Mouse (Mus musculus) midbrain, embryonic 11.5 days (tissue): ENCODE results near the gene Robo2. TPM values are rescaled to one million over a fixed set of nuclear protein-coding genes. Genes with fewer than 3 reads are reported as not detected.

Experiments
- ATAC-seq: fragments of 200-750 bp; cut with Nextera tagmentation; 2 replicates; pipeline ENCODE4 v1.8.0; 2017; ENCODE audit warnings: moderate TSS enrichment, moderate library complexity; ENCODE audit not compliant: low FRiP score
- DNase-seq: peaks from one replicate; pipeline ENCODE4 v3.0.0; 2015; ENCODE audit warnings: low spot score; ENCODE audit errors: missing footprints
- H3K27ac ChIP-seq: fragments of 300-500 bp; sonication (generic); 2 replicates; pipeline ENCODE4 v1.5.1; 2014; ENCODE audit warnings: low read depth, low read length
- H3K27me3 ChIP-seq: fragments of 300-500 bp; sonication (generic); 2 replicates; pipeline ENCODE4 v1.6.1; 2014; ENCODE audit warnings: mild to moderate bottlenecking, low read length, moderate library complexity, mixed read lengths; ENCODE audit not compliant: control insufficient read depth, insufficient read depth
- H3K36me3 ChIP-seq: fragments of 300-500 bp; sonication (generic); 2 replicates; pipeline ENCODE4 v1.6.1; 2014; ENCODE audit warnings: mild to moderate bottlenecking, low read length, moderate library complexity, mixed read lengths; ENCODE audit not compliant: control insufficient read depth, insufficient read depth
- H3K4me1 ChIP-seq: fragments of 300-500 bp; sonication (generic); 2 replicates; pipeline ENCODE4 v1.6.1; 2014; ENCODE audit warnings: low read length; ENCODE audit not compliant: control insufficient read depth, insufficient read depth
- H3K4me2 ChIP-seq: fragments of 300-500 bp; sonication (generic); 2 replicates; pipeline ENCODE4 v1.6.1; 2014; ENCODE audit warnings: mild to moderate bottlenecking, moderate library complexity
- H3K4me3 ChIP-seq: fragments of 300-500 bp; sonication (generic); 2 replicates; pipeline ENCODE4 v1.5.1; 2014; ENCODE audit warnings: low read depth, low read length
- H3K9ac ChIP-seq: fragments of 300-500 bp; sonication (generic); 2 replicates; pipeline ENCODE4 v1.6.1; 2014; ENCODE audit warnings: low read length
- H3K9me3 ChIP-seq: fragments of 300-500 bp; sonication (generic); 2 replicates; pipeline ENCODE4 v1.6.1; 2016; ENCODE audit warnings: low read length; ENCODE audit not compliant: control insufficient read depth
- WGBS: fragments of 180-500 bp; shearing (Covaris S2); extraction: QIAGEN DNeasy Blood & Tissue Kit; methylation state at CpG from one replicate; pipeline ENCODE4 v1.1.7; 2014; 5-methylcytosine and 5-hydroxymethylcytosine counted together
- polyA plus RNA-seq: library from polyadenylated mRNA; unstranded; fragments of >200 nt; fragmentation: Nextera tagmentation; extraction: Ambion mirVana; gene quantifications from 2 replicates; pipeline ENCODE4 v1.2.1, GENCODE M21; 2014

Gene Robo2
- polyA plus RNA-seq, 1 experiment from 2014 or later, result 19.8 TPM

DNA sequence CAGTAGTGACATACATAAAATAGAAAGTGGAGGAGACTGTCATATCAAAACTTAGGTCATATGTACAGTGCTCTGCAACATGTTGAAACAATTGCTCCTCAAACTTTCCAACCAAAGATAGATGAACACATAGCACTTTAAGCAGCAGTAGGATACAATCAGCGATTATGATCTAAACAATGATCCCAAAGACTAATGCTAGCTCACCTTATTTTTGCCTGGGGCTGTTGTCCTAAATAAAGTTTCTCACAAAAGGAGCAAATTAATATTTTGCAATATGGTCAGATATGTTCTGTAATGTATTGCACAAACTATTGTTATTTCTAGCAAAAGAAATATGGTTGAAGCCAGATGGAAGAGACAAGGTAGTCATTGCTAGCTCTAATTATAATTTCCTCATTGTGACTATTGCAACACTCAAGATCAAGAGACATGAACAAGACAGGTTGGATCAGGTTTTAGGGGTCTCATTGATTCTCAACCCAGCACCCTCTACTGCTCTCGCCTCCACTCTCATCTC, 174.2 kb downstream of the Robo2 start:
- Histone ChIP-seq H3K9ac (no peak overlapping the region), H3K4me1 (no peaks in the 10 kb centered on the region), H3K36me3 (no peaks in the 10 kb centered on the region), H3K4me3 (no peak overlapping the region), H3K4me2 (no peak overlapping the region), H3K27ac (no peak overlapping the region), H3K27me3 (no peaks in the 10 kb centered on the region), H3K9me3 (no peaks in the 10 kb centered on the region)
- 96% methylated on average over 2 of the region's 2 CpGs for WGBS
- ATAC-seq (no peak), DNase-seq (no peak)

DNA sequence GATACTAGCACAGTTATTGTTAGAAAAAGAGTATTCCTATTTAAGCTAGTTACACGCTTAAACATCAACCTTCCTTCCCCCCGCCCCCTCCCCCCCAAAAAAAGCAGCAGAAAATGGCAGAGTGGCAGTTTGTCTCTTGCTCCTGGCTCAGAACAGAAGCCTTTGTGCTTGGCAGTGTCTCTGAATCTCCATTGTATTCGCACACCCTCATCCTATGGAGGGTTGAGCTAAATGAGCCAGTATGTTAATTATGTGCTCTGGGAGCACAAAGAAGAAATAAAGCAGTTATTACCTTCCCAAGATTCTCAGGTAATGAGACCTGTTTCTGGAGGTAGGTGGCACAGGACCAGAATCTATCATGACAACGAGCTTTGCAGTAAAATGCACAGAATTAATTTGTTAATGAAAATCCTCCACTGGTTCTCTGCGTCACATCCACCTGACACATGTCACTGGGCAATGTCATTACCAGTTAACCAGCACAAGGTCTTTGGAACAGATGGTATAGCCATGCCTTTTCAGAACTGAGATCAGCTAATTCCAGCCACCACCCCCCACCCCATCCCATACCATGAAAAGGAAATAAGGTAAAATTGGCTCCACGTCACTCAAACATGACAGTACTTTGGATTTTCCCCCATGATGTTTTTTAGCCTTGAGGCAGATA, 177.1 kb downstream of the Robo2 start:
- Histone ChIP-seq H3K4me2 (no peak overlapping the region), H3K9ac (no peak overlapping the region), H3K36me3 (no peaks in the 10 kb centered on the region), H3K27ac (no peak overlapping the region), H3K4me3 (no peak overlapping the region), H3K9me3 (no peaks in the 10 kb centered on the region), H3K4me1 (no peaks in the 10 kb centered on the region), H3K27me3 (no peaks in the 10 kb centered on the region)
- ATAC-seq, result no peak
- no peak for DNase-seq
- WGBS, result 70% methylated on average over 6 of the region's 6 CpGs

DNA sequence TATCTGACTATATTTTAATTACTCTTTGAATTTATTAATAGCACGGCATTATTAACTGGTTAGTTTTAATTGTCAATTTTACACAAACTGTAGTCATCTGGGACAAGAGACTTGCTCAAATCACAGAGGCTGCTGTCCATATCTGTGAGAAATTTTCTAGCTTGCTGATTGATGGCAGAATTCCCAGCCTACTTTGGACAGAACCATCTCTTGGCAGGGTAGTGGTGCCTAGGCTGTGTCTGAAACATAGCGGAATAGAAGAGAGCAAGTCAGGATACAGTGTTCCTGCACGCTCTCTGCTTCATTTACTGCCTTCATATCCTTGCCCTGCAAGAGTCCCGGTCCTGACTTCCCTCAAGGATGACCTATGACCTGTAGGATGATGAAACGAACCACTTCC, 178.0 kb downstream of the Robo2 start:
- H3K4me1 ChIP-seq, result no peaks in the 10 kb centered on the region
- 73% methylated on average over 5 of the region's 5 CpGs for WGBS
- ATAC-seq, result no peak
- H3K9ac ChIP-seq, result no peak overlapping the region
- H3K4me3 ChIP-seq, result no peak overlapping the region
- no peak overlapping the region for H3K4me2 ChIP-seq
- no peak overlapping the region for H3K27ac ChIP-seq
- no peaks in the 10 kb centered on the region for H3K36me3 ChIP-seq
- no peaks in the 10 kb centered on the region for H3K9me3 ChIP-seq
- H3K27me3 ChIP-seq, result no peaks in the 10 kb centered on the region
- no peak for DNase-seq

DNA sequence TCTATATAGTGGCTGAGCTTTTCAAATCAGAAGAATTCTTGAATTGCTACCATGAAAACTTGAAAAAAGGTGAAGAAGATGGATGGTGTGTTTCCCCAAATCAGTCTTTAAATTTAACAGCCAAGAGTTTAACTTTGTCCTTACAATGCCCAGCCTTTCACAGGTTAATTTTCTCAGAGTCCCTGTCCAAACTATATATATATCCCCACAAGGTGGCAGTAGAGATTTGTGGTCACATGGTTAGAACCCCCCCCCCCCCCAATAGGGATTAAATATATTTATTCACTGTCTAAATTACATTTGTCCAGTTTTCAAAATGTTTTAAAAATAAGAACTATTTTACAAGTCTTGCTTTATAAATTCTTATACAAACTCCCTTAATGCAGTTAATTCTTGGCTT, 184.3 kb downstream of the Robo2 start:
- Histone ChIP-seq H3K9ac (no peak overlapping the region), H3K9me3 (no peaks in the 10 kb centered on the region), H3K4me3 (no peak overlapping the region), H3K4me2 (no peak overlapping the region), H3K36me3 (no peaks in the 10 kb centered on the region), H3K27me3 (no peaks in the 10 kb centered on the region), H3K27ac (no peak overlapping the region), H3K4me1 (no peaks in the 10 kb centered on the region)
- ATAC-seq (no peak), DNase-seq (no peak)

DNA sequence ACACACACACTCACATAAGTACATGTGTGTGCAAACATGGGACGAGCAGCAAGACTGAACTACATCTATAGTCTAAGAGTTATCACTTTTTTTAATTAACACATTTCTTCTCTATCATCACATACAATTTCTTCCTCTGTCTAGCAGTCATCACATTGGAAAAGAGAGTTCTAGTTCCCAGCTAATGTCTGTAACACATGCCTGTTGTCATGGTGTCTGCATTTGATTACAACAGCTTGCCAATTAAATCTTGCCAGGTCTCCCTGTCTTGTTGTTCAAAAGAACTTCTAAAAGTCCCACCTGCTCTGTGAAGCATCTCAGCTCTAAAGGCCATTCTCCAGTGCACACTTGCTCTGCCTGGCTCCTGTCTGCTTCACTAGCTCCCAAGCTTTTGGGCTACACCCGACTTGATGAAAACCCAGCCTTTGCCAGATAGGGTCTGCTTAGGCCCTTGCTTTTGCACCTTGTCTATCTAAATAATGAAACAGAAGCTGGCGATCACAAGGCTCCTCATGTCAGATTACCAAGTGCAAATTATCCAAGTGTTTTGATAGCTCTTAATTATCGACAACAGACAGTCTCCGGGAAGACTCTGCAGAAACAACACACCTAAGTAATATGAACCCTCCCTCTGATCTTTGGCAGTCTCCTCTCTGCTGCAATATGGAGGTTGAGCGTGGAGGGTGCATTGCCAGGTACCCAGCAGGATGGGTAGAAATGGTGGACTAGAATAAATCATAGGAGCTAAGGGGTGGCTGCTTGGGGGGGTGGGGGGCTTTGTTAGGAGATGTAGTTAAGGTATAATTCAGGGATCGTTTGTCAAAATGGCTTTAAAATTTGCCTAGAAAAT, 186.0 kb downstream of the Robo2 start:
- Histone ChIP-seq H3K4me2 (no peak overlapping the region), H3K9me3 (no peaks in the 10 kb centered on the region), H3K27me3 (no peaks in the 10 kb centered on the region), H3K4me1 (no peaks in the 10 kb centered on the region), H3K36me3 (no peaks in the 10 kb centered on the region), H3K9ac (no peak overlapping the region), H3K4me3 (no peak overlapping the region), H3K27ac (no peak overlapping the region)
- ATAC-seq (no peak), DNase-seq (no peak)
- WGBS, result 77% methylated on average over 7 of the region's 7 CpGs

DNA sequence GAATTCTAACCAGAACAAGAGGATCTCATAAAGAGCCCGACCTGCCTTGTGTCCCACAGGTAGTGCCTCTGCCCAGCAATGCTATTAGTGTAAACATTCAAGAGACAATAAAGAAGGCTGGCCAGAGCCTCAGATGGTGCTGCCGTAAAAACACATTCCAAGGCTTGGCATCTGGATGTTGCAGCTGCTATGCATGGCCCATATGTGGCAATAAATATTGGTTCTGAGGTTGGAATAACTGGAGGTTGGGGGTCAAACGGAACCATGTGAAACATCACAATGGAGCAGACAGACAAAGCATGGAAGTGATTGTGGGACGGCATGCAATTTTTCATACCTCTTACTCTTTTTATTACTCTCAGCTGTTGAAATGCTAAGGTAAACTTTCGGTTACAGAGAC, 189.1 kb downstream of the Robo2 start:
- Histone ChIP-seq H3K4me1 (no peaks in the 10 kb centered on the region), H3K9ac (no peak overlapping the region), H3K36me3 (no peaks in the 10 kb centered on the region), H3K27me3 (no peaks in the 10 kb centered on the region), H3K4me3 (no peak overlapping the region), H3K27ac (no peak overlapping the region), H3K9me3 (no peaks in the 10 kb centered on the region), H3K4me2 (no peak overlapping the region)
- ATAC-seq, result no peak
- DNase-seq, result no peak
- WGBS, result 81% methylated on average over 5 of the region's 5 CpGs

DNA sequence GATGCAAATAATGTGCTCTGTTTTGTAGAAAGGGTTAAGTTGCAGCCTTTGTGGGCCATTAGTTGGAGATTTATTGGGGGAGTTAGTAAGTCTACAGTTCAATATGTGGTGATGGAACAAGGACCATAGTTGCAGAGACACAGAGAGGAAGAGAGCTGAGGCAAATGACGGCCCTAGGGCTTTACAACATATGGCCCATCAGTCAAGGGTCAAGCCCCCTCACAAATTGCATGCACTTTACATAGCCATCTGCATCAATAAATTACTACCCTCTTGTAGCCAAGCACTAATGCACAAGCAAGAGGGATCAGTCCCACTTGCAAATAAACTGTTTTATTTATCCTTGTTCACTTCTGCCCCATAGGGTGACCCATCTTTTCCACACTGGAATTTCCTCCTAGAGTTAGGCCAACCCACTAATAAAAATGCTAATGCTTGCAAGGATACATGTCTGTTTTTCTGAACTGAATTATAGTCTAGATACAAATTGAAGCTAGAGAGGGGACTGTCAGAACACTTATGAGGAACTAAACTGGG, 194.7 kb downstream of the Robo2 start:
- DNase-seq (no peak), ATAC-seq (no peak; the same call in 1 of the 2 replicates)
- H3K4me3 ChIP-seq, result no peak overlapping the region
- no peak overlapping the region for H3K27ac ChIP-seq
- H3K27me3 ChIP-seq, result no peaks in the 10 kb centered on the region
- H3K36me3 ChIP-seq, result no peaks in the 10 kb centered on the region
- H3K4me2 ChIP-seq, result no peak overlapping the region
- no peak overlapping the region for H3K9ac ChIP-seq
- no peaks in the 10 kb centered on the region for H3K4me1 ChIP-seq
- H3K9me3 ChIP-seq, result no peaks in the 10 kb centered on the region
- 72% methylated on average over 1 of the region's 1 CpGs for WGBS

DNA sequence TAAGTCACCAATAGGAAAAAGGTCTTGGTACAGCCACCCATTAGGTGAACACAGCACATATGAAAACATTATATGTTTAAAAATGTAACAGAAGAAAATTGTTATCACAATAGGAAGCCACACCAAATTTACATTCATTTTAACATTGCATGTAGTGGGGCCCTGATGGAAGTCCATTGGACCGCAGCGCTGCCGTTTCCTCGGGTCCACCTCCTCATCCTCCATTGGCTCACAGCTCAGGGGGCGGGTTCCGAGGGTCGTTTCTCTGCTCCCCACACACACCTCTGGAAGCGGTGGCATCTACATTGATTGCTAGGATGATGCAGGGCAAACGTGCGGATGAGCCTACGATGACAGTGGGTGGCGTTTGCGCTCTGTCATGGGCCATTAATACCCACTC, 195.8 kb downstream of the Robo2 start:
- no peak overlapping the region for H3K4me3 ChIP-seq
- DNase-seq (no peak), ATAC-seq (no peak)
- H3K27me3 ChIP-seq, result no peaks in the 10 kb centered on the region
- H3K27ac ChIP-seq, result no peak overlapping the region
- H3K4me1 ChIP-seq, result no peaks in the 10 kb centered on the region
- H3K9me3 ChIP-seq, result no peaks in the 10 kb centered on the region
- no peak overlapping the region for H3K4me2 ChIP-seq
- WGBS, result 95% methylated on average over 13 of the region's 13 CpGs
- no peak overlapping the region for H3K9ac ChIP-seq
- H3K36me3 ChIP-seq, result no peaks in the 10 kb centered on the region

DNA sequence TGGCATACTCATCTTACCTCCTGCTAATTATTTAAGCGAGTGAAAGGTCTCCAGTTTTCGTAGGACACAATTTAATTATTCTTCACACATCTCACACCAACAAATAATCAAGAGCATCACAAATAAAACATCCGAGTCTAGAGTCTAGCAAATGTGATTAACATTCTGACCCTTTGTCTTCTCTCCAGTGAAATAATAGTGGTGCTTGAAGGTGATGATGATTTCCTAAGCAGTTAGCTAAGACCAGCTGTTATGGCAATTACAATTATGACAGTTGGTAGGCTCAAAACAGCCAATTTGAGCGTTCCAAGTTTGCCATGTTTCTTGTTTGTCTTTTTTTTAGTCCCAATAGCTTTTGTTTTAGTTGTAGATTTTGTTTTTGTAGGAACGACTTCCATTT, 210.9 kb downstream of the Robo2 start:
- H3K4me1 ChIP-seq, result no peaks in the 10 kb centered on the region
- ATAC-seq, result no peak
- no peak overlapping the region for H3K4me3 ChIP-seq
- no peaks in the 10 kb centered on the region for H3K27me3 ChIP-seq
- no peak overlapping the region for H3K27ac ChIP-seq
- WGBS, result 83% methylated on average over 5 of the region's 5 CpGs
- no peaks in the 10 kb centered on the region for H3K9me3 ChIP-seq
- H3K9ac ChIP-seq, result no peak overlapping the region
- DNase-seq, result no peak
- no peaks in the 10 kb centered on the region for H3K36me3 ChIP-seq
- no peak overlapping the region for H3K4me2 ChIP-seq
